Mouse (Mus musculus) Patski (cell line): ENCODE measurements around the gene Gmds. TPM values are rescaled to one million over a fixed set of nuclear protein-coding genes. Genes with fewer than 3 reads are reported as not detected.
A peak's percentile ranks its signal among the peaks of the same experiment; 100 is the strongest.

Experiments used
- ATAC-seq: fragments of 100-300 bp; one replicate; pipeline ENCODE4 v1.8.0; 2021
- CTCF ChIA-PET: fragments of 350-600 bp; sonication (Branson Sonifier 250); formaldehyde crosslinking; loops from one replicate; lab custom pipeline; 2022; ENCODE audit warnings: inconsistent platforms; lab: Charles Lee
- POLR2A ChIA-PET: fragments of 350-600 bp; sonication (Branson Sonifier 250); formaldehyde crosslinking; loops from one replicate; lab custom pipeline; 2022; ENCODE audit warnings: antibody characterized with exemption, inconsistent platforms; lab: Charles Lee
- DNase-seq: peaks from one replicate; pipeline ENCODE4 v3.0.0-alpha.2; 2011; ENCODE audit warnings: low read depth, low spot score
- H3K27me3 ChIP-seq: fragments of 371-371 bp; one replicate; pipeline ENCODE4 v1.5.1; 2021
- CTCF ChIP-seq: fragments of 100-300 bp; IDR thresholded peaks from one replicate; pipeline ENCODE4 v1.5.1; 2021
- in situ Hi-C: fragments of 300-500 bp; cut with MboI; formaldehyde crosslinking; loops from 3 replicates; pipeline ENCODE4 v1.11.1; 2018; ENCODE audit warnings: low pct_unique_long_range_greater_than_20kb, mixed read lengths
- polyA plus RNA-seq: library from polyadenylated mRNA; unstranded; gene quantifications from one replicate; pipeline ENCODE4 v1.2.3, GENCODE M21; 2021

Gmds gene
- polyA plus RNA-seq, 1 experiment from 2014 or later, result 53.3 TPM

GRCm38 (mm10) chr13:31854000-31854399, 484.5 kb downstream of the Gmds start:
- CTCF ChIA-PET, result no interaction called here
- DNase-seq, result no peak
- no peak for TF ChIP-seq CTCF
- in situ Hi-C loops, result no loop called here
- no peak for ATAC-seq
- POLR2A ChIA-PET, result no interaction called here
- no peaks in the 10 kb centered on the region for H3K27me3 ChIP-seq

- no peaks in the 10 kb centered on the region for H3K27me3 ChIP-seq
- POLR2A ChIA-PET, result no interaction called here
- DNase-seq (no peak), ATAC-seq (no peak)
- CTCF ChIA-PET, result no interaction called here
- TF ChIP-seq CTCF, result no peak
- in situ Hi-C loops, result no loop called here
Measured at GRCm38 (mm10) chr13:31853564-31853963, 485.0 kb downstream of the Gmds start.

- DNase-seq, result peak; percentile 74
- CTCF ChIA-PET, result interaction anchor here (0.6 to 1.8 kb wide), 6 partner anchors 11 to 158 kb away, joined by 3 to 5 read pairs (median 3); no protein-coding TSS in a partner anchor
Measured at GRCm38 (mm10) chr13:31849258-31849971, 489.1 kb downstream of the Gmds start.

GRCm38 (mm10) chr13:31835802-31836201, 502.7 kb downstream of the Gmds start:
- no peak for DNase-seq
- no peaks in the 10 kb centered on the region for H3K27me3 ChIP-seq
- ChIA-PET POLR2A (interaction anchor here (1.0 kb wide), 1 partner anchor 14 kb away, joined by 3 read pairs; no protein-coding TSS in a partner anchor), CTCF (interaction anchor here (0.9 to 1.7 kb wide), 2 partner anchors 12 to 13 kb away, joined by 3 to 4 read pairs; no protein-coding TSS in a partner anchor)
- no peak for ATAC-seq
- in situ Hi-C loops, result no loop called here
- TF ChIP-seq CTCF, result no peak

More at GRCm38 (mm10) chr13:31849258-31849971, 489.1 kb downstream of the Gmds start:
- POLR2A ChIA-PET, result interaction anchor here (0.5 to 1.1 kb wide), 4 partner anchors 9 to 78 kb away, joined by 3 to 4 read pairs (median 3); no protein-coding TSS in a partner anchor
- H3K27me3 ChIP-seq, result no peaks in the 10 kb centered on the region
- no peak for TF ChIP-seq CTCF
- in situ Hi-C loops, result no loop called here
- peak; percentile 81 for ATAC-seq

- no peak for TF ChIP-seq CTCF
- H3K27me3 ChIP-seq, result no peaks in the 10 kb centered on the region
- ChIA-PET CTCF (interaction anchor here (1.4 kb wide), 1 partner anchor 21 kb away, joined by 4 read pairs; no protein-coding TSS in a partner anchor), POLR2A (interaction anchor here (1.1 kb wide), 1 partner anchor 380 kb away, joined by 4 read pairs; no protein-coding TSS in a partner anchor)
- DNase-seq (no peak), ATAC-seq (no peak)
- in situ Hi-C loops, result no loop called here
Measured at GRCm38 (mm10) chr13:31830332-31830731, 508.2 kb downstream of the Gmds start.

- no peak for TF ChIP-seq CTCF
- ATAC-seq (no peak), DNase-seq (no peak)
- ChIA-PET POLR2A (no interaction called here), CTCF (no interaction called here)
- in situ Hi-C loops, result no loop called here
- no peaks in the 10 kb centered on the region for H3K27me3 ChIP-seq
Measured at GRCm38 (mm10) chr13:31828446-31828845, 510.1 kb downstream of the Gmds start.

- ATAC-seq (no peak), DNase-seq (no peak)
- TF ChIP-seq CTCF, result peak; percentile 27
- in situ Hi-C loops, result no loop called here
- no peaks in the 10 kb centered on the region for H3K27me3 ChIP-seq
- ChIA-PET POLR2A (no interaction called here), CTCF (no interaction called here)
Measured at GRCm38 (mm10) chr13:31827820-31828332, 510.7 kb downstream of the Gmds start.

GRCm38 (mm10) chr13:31827160-31827559, 511.4 kb downstream of the Gmds start:
- CTCF ChIA-PET, result interaction anchor here (1.1 kb wide), 1 partner anchor 12 kb away, joined by 3 read pairs; no protein-coding TSS in a partner anchor
- ATAC-seq (no peak), DNase-seq (no peak)
- no peak for TF ChIP-seq CTCF
- in situ Hi-C loops, result no loop called here
- POLR2A ChIA-PET, result no interaction called here
- no peaks in the 10 kb centered on the region for H3K27me3 ChIP-seq

- ATAC-seq (no peak), DNase-seq (no peak)
- in situ Hi-C loops, result no loop called here
- ChIA-PET POLR2A (no interaction called here), CTCF (interaction anchor here (1.2 kb wide), 1 partner anchor 12 kb away, joined by 5 read pairs; no protein-coding TSS in a partner anchor)
- no peaks in the 10 kb centered on the region for H3K27me3 ChIP-seq
- no peak for TF ChIP-seq CTCF
Measured at GRCm38 (mm10) chr13:31825180-31825579, 513.4 kb downstream of the Gmds start.

GRCm38 (mm10) chr13:31823316-31823715, 515.2 kb downstream of the Gmds start:
- no peak for TF ChIP-seq CTCF
- ChIA-PET CTCF (interaction anchor here (1.1 to 1.3 kb wide), 3 partner anchors 10 to 26 kb away, joined by 3 read pairs; no protein-coding TSS in a partner anchor), POLR2A (interaction anchor here (0.6 to 1.3 kb wide), 3 partner anchors 31 to 204 kb away, joined by 3 to 5 read pairs (median 3); no protein-coding TSS in a partner anchor)
- ATAC-seq (no peak), DNase-seq (no peak)
- no peaks in the 10 kb centered on the region for H3K27me3 ChIP-seq
- in situ Hi-C loops, result no loop called here

GRCm38 (mm10) chr13:31821050-31821449, 517.5 kb downstream of the Gmds start:
- ChIA-PET POLR2A (interaction anchor here (1.0 kb wide), 1 partner anchor 9 kb away, joined by 3 read pairs; no protein-coding TSS in a partner anchor), CTCF (interaction anchor here (0.9 to 2.2 kb wide), 2 partner anchors 42 to 393 kb away, joined by 3 to 8 read pairs; no protein-coding TSS in a partner anchor)
- in situ Hi-C loops, result no loop called here
- H3K27me3 ChIP-seq, result no peaks in the 10 kb centered on the region
- DNase-seq, result no peak
- no peak for ATAC-seq
- TF ChIP-seq CTCF, result no peak
